Mouse (Mus musculus): Measurements from ENCODE around the gene Shc1.

- TF ChIP-seq CTCF (IDR thresholded peaks at IDR 0.05; ENCODE audit: low read depth, low read length) (no peak), POLR2A (IDR thresholded peaks at IDR 0.05; ENCODE audit: insufficient read depth, low read length) (no peak), EP300 (IDR thresholded peaks at IDR 0.05; ENCODE audit: insufficient read depth, low read depth, low read length) (no peak)
Observed at GRCm38 (mm10) chr3:89420421-89420820, 2.2 kb downstream of the Shc1 start.

Data from ES-Bruce4 (cell line).